Mouse (Mus musculus): ENCODE results near the gene Gm20388. TPM values are rescaled to one million over a fixed set of nuclear protein-coding genes. Genes with fewer than 3 reads are reported as not detected.

Gm20388 gene
- polyA plus RNA-seq, 1 experiment from 2014 or later, result not detected

- no peak overlapping the region for H3K9ac ChIP-seq (replicated peaks)
- H3K4me3 ChIP-seq, result no peak overlapping the region
- WGBS, result 50% methylated on average over 7 of the region's 7 CpGs
- H3K4me1 ChIP-seq, result peaks cover 31% of the 10 kb centered on the region
- no peaks in the 10 kb centered on the region for H3K36me3 ChIP-seq
- no peak for ATAC-seq (replicated peaks)
- H3K27ac ChIP-seq (replicated peaks), result no peak overlapping the region
- H3K4me2 ChIP-seq (replicated peaks), result no peak overlapping the region
- H3K9me3 ChIP-seq, result no peaks in the 10 kb centered on the region
- H3K27me3 ChIP-seq, result no peaks in the 10 kb centered on the region
Observed at GRCm38 (mm10) chr8:122923431-122924090, 3012.9 kb downstream of the Gm20388 start.

- Histone ChIP-seq H3K36me3 (no peaks in the 10 kb centered on the region), H3K27me3 (no peaks in the 10 kb centered on the region), H3K4me1 (peaks cover 28% of the 10 kb centered on the region), H3K9me3 (no peaks in the 10 kb centered on the region), H3K4me2 (replicated peaks) (no peak overlapping the region), H3K9ac (replicated peaks) (no peak overlapping the region), H3K4me3 (no peak overlapping the region), H3K27ac (replicated peaks) (no peak overlapping the region)
- WGBS, result 77% methylated on average over 6 of the region's 6 CpGs
- no peak for ATAC-seq (replicated peaks)
Observed at GRCm38 (mm10) chr8:122924091-122924490, 3013.4 kb downstream of the Gm20388 start.

GRCm38 (mm10) chr8:122925939-122926722 lies 3015.5 kb downstream of the Gm20388 start:
- Histone ChIP-seq H3K9me3 (no peaks in the 10 kb centered on the region), H3K9ac (replicated peaks) (no peak overlapping the region), H3K4me1 (peaks cover 40% of the 10 kb centered on the region), H3K27ac (replicated peaks) (no peak overlapping the region), H3K27me3 (no peaks in the 10 kb centered on the region), H3K36me3 (no peaks in the 10 kb centered on the region), H3K4me2 (replicated peaks) (no peak overlapping the region), H3K4me3 (no peak overlapping the region)
- 92% methylated on average over 8 of the region's 8 CpGs for WGBS
- no peak for ATAC-seq (replicated peaks)

GRCm38 (mm10) chr8:122926782-122927181 lies 3016.1 kb downstream of the Gm20388 start:
- H3K4me2 ChIP-seq (replicated peaks), result no peak overlapping the region
- H3K27me3 ChIP-seq, result no peaks in the 10 kb centered on the region
- no peak overlapping the region for H3K27ac ChIP-seq (replicated peaks)
- 82% methylated on average over 7 of the region's 7 CpGs for WGBS
- peaks cover 40% of the 10 kb centered on the region for H3K4me1 ChIP-seq
- no peak overlapping the region for H3K4me3 ChIP-seq
- no peaks in the 10 kb centered on the region for H3K36me3 ChIP-seq
- no peaks in the 10 kb centered on the region for H3K9me3 ChIP-seq
- no peak for ATAC-seq (replicated peaks)
- no peak overlapping the region for H3K9ac ChIP-seq (replicated peaks)

- H3K36me3 ChIP-seq, result no peaks in the 10 kb centered on the region
- H3K4me3 ChIP-seq, result no peak overlapping the region
- H3K27me3 ChIP-seq, result no peaks in the 10 kb centered on the region
- H3K27ac ChIP-seq (replicated peaks), result no peak overlapping the region
- no peaks in the 10 kb centered on the region for H3K9me3 ChIP-seq
- ATAC-seq (replicated peaks), result no peak
- H3K9ac ChIP-seq (replicated peaks), result no peak overlapping the region
- 80% methylated on average over 3 of the region's 3 CpGs for WGBS
- H3K4me2 ChIP-seq (replicated peaks), result no peak overlapping the region
- peaks cover 51% of the 10 kb centered on the region for H3K4me1 ChIP-seq
Observed at GRCm38 (mm10) chr8:122927841-122928240, 3017.2 kb downstream of the Gm20388 start.

- no peak for ATAC-seq (replicated peaks)
- Histone ChIP-seq H3K27me3 (no peaks in the 10 kb centered on the region), H3K36me3 (no peaks in the 10 kb centered on the region), H3K9ac (replicated peaks) (no peak overlapping the region), H3K27ac (replicated peaks) (no peak overlapping the region; the same call in 1 of the 2 replicates), H3K9me3 (no peaks in the 10 kb centered on the region), H3K4me2 (replicated peaks) (no peak overlapping the region), H3K4me3 (no peak overlapping the region), H3K4me1 (peaks cover 58% of the 10 kb centered on the region)
- 90% methylated on average over 7 of the region's 7 CpGs for WGBS
Observed at GRCm38 (mm10) chr8:122928631-122929224, 3018.1 kb downstream of the Gm20388 start.

GRCm38 (mm10) chr8:122931834-122932560 lies 3021.4 kb downstream of the Gm20388 start:
- H3K27me3 ChIP-seq, result no peaks in the 10 kb centered on the region
- no peaks in the 10 kb centered on the region for H3K9me3 ChIP-seq
- no peak overlapping the region; the same call in 1 of the 2 replicates for H3K4me2 ChIP-seq (replicated peaks)
- H3K27ac ChIP-seq (replicated peaks), result peak overlapping the region; percentile 78
- no peaks in the 10 kb centered on the region for H3K36me3 ChIP-seq
- no peak overlapping the region for H3K9ac ChIP-seq (replicated peaks)
- H3K4me1 ChIP-seq, result peaks cover 67% of the 10 kb centered on the region
- 52% methylated on average over 3 of the region's 3 CpGs for WGBS
- H3K4me3 ChIP-seq, result no peak overlapping the region
- ATAC-seq (replicated peaks), result peak; percentile 78

GRCm38 (mm10) chr8:122932561-122932959 lies 3021.9 kb downstream of the Gm20388 start:
- no peaks in the 10 kb centered on the region for H3K36me3 ChIP-seq
- H3K9me3 ChIP-seq, result no peaks in the 10 kb centered on the region
- no peak overlapping the region for H3K4me3 ChIP-seq
- H3K4me2 ChIP-seq (replicated peaks), result no peak overlapping the region
- ATAC-seq (replicated peaks), result no peak
- H3K27me3 ChIP-seq, result no peaks in the 10 kb centered on the region
- no peak overlapping the region for H3K9ac ChIP-seq (replicated peaks)
- peaks cover 69% of the 10 kb centered on the region for H3K4me1 ChIP-seq
- WGBS, result 84% methylated on average over 2 of the region's 2 CpGs
- H3K27ac ChIP-seq (replicated peaks), result peak overlapping the region; percentile 78

- Histone ChIP-seq H3K4me2 (replicated peaks) (no peak overlapping the region), H3K27me3 (no peaks in the 10 kb centered on the region), H3K4me3 (no peak overlapping the region), H3K9me3 (no peaks in the 10 kb centered on the region), H3K36me3 (no peaks in the 10 kb centered on the region), H3K27ac (replicated peaks) (no peak overlapping the region), H3K9ac (replicated peaks) (no peak overlapping the region), H3K4me1 (peaks cover 78% of the 10 kb centered on the region)
- no peak for ATAC-seq (replicated peaks)
Observed at GRCm38 (mm10) chr8:122933973-122934372, 3023.3 kb downstream of the Gm20388 start.

- WGBS, result 57% methylated on average over 1 of the region's 1 CpGs
- Histone ChIP-seq H3K4me1 (peaks cover 72% of the 10 kb centered on the region), H3K4me3 (no peak overlapping the region), H3K4me2 (replicated peaks) (no peak overlapping the region), H3K36me3 (no peaks in the 10 kb centered on the region), H3K9me3 (no peaks in the 10 kb centered on the region), H3K27me3 (no peaks in the 10 kb centered on the region), H3K9ac (replicated peaks) (no peak overlapping the region), H3K27ac (replicated peaks) (peak overlapping the region; percentile 71)
- no peak for ATAC-seq (replicated peaks)
Observed at GRCm38 (mm10) chr8:122935118-122935517, 3024.5 kb downstream of the Gm20388 start.

GRCm38 (mm10) chr8:122935912-122936311 lies 3025.3 kb downstream of the Gm20388 start:
- no peaks in the 10 kb centered on the region for H3K27me3 ChIP-seq
- 90% methylated on average over 3 of the region's 3 CpGs for WGBS
- no peaks in the 10 kb centered on the region for H3K9me3 ChIP-seq
- H3K36me3 ChIP-seq, result no peaks in the 10 kb centered on the region
- H3K27ac ChIP-seq (replicated peaks), result peak overlapping the region; percentile 71
- no peak for ATAC-seq (replicated peaks)
- H3K9ac ChIP-seq (replicated peaks), result no peak overlapping the region
- H3K4me1 ChIP-seq, result peaks cover 64% of the 10 kb centered on the region
- no peak overlapping the region for H3K4me3 ChIP-seq
- no peak overlapping the region for H3K4me2 ChIP-seq (replicated peaks)

- no peak for ATAC-seq (replicated peaks)
- peaks cover 54% of the 10 kb centered on the region for H3K4me1 ChIP-seq
- no peak overlapping the region for H3K4me3 ChIP-seq
- no peaks in the 10 kb centered on the region for H3K27me3 ChIP-seq
- no peak overlapping the region for H3K9ac ChIP-seq (replicated peaks)
- H3K36me3 ChIP-seq, result no peaks in the 10 kb centered on the region
- WGBS, result 94% methylated on average over 2 of the region's 2 CpGs
- H3K27ac ChIP-seq (replicated peaks), result peak overlapping the region; percentile 71
- H3K4me2 ChIP-seq (replicated peaks), result no peak overlapping the region
- no peaks in the 10 kb centered on the region for H3K9me3 ChIP-seq
Observed at GRCm38 (mm10) chr8:122937545-122938053, 3027.0 kb downstream of the Gm20388 start.

All from forebrain, embryonic 15.5 days (tissue).